Mouse (Mus musculus): Measurements from ENCODE around the gene Cwh43.

The Cwh43 gene

GRCm38 (mm10) chr5:73401341-73401740 is 4.5 kb upstream of the Cwh43 start:
- no peak for DNase-seq

- no peak for DNase-seq
Measured at GRCm38 (mm10) chr5:73402911-73403310, 3.0 kb upstream of the Cwh43 start.

- no peak for DNase-seq
Measured at GRCm38 (mm10) chr5:73403311-73404068, 2.4 kb upstream of the Cwh43 start.

GRCm38 (mm10) chr5:73404790-73405189 is 1.1 kb upstream of the Cwh43 start:
- no peak for DNase-seq

GRCm38 (mm10) chr5:73406861-73407260 is 986 bp downstream of the Cwh43 start:
- DNase-seq: peak in 1 of 2 experiments; percentile 18

- no peak for DNase-seq
Measured at GRCm38 (mm10) chr5:73409970-73410369, 4.1 kb downstream of the Cwh43 start.

- no peak for DNase-seq
Measured at GRCm38 (mm10) chr5:73411771-73412170, 5.9 kb downstream of the Cwh43 start.

GRCm38 (mm10) chr5:73414172-73414571 is 8.3 kb downstream of the Cwh43 start:
- no peak for DNase-seq

- peak; percentile 13 for DNase-seq
Measured at GRCm38 (mm10) chr5:73419045-73419695, 13.3 kb downstream of the Cwh43 start.

- DNase-seq: no peak
Measured at GRCm38 (mm10) chr5:73426824-73427223, 20.9 kb downstream of the Cwh43 start.

GRCm38 (mm10) chr5:73431581-73431980 is 25.7 kb downstream of the Cwh43 start:
- DNase-seq: peak; percentile 55 to 84

- no peak for DNase-seq
Measured at GRCm38 (mm10) chr5:73432805-73433204, 26.9 kb downstream of the Cwh43 start.

- DNase-seq: no peak
Measured at GRCm38 (mm10) chr5:73434764-73435163, 28.9 kb downstream of the Cwh43 start.

GRCm38 (mm10) chr5:73442176-73442575 is 36.3 kb downstream of the Cwh43 start:
- DNase-seq: no peak

- DNase-seq: no peak
Measured at GRCm38 (mm10) chr5:73450276-73450675, 44.4 kb downstream of the Cwh43 start.

- DNase-seq: no peak
Measured at GRCm38 (mm10) chr5:73454502-73455306, 48.8 kb downstream of the Cwh43 start.

- DNase-seq: no peak
Measured at GRCm38 (mm10) chr5:73455307-73455687, 49.4 kb downstream of the Cwh43 start.

- no peak for DNase-seq
Measured at GRCm38 (mm10) chr5:73468462-73469433, 62.9 kb downstream of the Cwh43 start.

GRCm38 (mm10) chr5:73474412-73475405 is 68.8 kb downstream of the Cwh43 start:
- DNase-seq: no peak

- no peak for DNase-seq
Measured at GRCm38 (mm10) chr5:73480700-73481099, 74.8 kb downstream of the Cwh43 start, which contains the start of gene Dcun1d4. TSS of gene Dcun1d4 (plus strand) at chr5:73481000.

GRCm38 (mm10) chr5:73481401-73481800 is 75.5 kb downstream of the Cwh43 start:
- DNase-seq: no peak
